Mouse (Mus musculus) stomach, postnatal 0 days (tissue): ENCODE data around the gene Pom121.

ENCODE experiments used
- CTCF ChIP-seq: IDR thresholded peaks from 2 replicates; pipeline ENCODE4 v1.5.1; 2016; ENCODE audit warnings: antibody characterized with exemption, low read depth, mild to moderate bottlenecking, moderate library complexity
- EP300 ChIP-seq: optimal IDR thresholded peaks from 2 replicates; pipeline ENCODE3; 2016; ENCODE audit warnings: antibody characterized with exemption

- TF ChIP-seq CTCF (no peak), EP300 (no peak)
Measured at GRCm38 (mm10) chr5:135352995-135353394, 41.4 kb downstream of the Pom121 start, which contains the start of gene Trim50.
